Mouse (Mus musculus) forebrain, embryonic 14.5 days (tissue): Measurements from ENCODE around the gene Adrb1. TPM values are rescaled to one million over a fixed set of nuclear protein-coding genes. Genes with fewer than 3 reads are reported as not detected.

Source experiments
- ATAC-seq: fragments of 200-750 bp; cut with Nextera tagmentation; 2 replicates; pipeline ENCODE4 v1.8.0; 2017; ENCODE audit warnings: mild to moderate bottlenecking, moderate library complexity
- DNase-seq: peaks from one replicate; pipeline ENCODE4 v3.0.0-alpha.2; 2015; ENCODE audit warnings: low spot score
- H3K27ac ChIP-seq: fragments of 300-500 bp; sonication (generic); 2 replicates; pipeline ENCODE4 v1.5.1; 2014; ENCODE audit warnings: low read depth, mild to moderate bottlenecking, control low read depth, low read length, moderate library complexity
- H3K27me3 ChIP-seq: fragments of 300-500 bp; sonication (generic); replicated peaks from 2 replicates; pipeline ENCODE4 v1.6.1; 2014; ENCODE audit warnings: low read length, control low read depth, mixed read lengths; ENCODE audit not compliant: control insufficient read depth, insufficient read depth
- H3K36me3 ChIP-seq: fragments of 300-500 bp; sonication (generic); 2 replicates; pipeline ENCODE4 v1.6.1; 2014; ENCODE audit warnings: low read length, control low read depth; ENCODE audit not compliant: control insufficient read depth, insufficient read depth
- H3K4me1 ChIP-seq: fragments of 300-500 bp; sonication (generic); 2 replicates; pipeline ENCODE4 v1.6.1; 2014; ENCODE audit warnings: antibody characterized with exemption, low read length, control low read depth; ENCODE audit not compliant: control insufficient read depth, insufficient read depth
- H3K4me2 ChIP-seq: fragments of 300-500 bp; sonication (generic); 2 replicates; pipeline ENCODE4 v1.6.1; 2014; ENCODE audit warnings: mild to moderate bottlenecking, control low read depth, low read length
- H3K4me3 ChIP-seq: fragments of 300-500 bp; sonication (generic); 2 replicates; pipeline ENCODE4 v1.5.1; 2014; ENCODE audit warnings: low read depth, low read length, control low read depth
- H3K9ac ChIP-seq: fragments of 300-500 bp; sonication (generic); 2 replicates; pipeline ENCODE4 v1.6.1; 2014; ENCODE audit warnings: mild to moderate bottlenecking, low read length, control low read depth, moderate library complexity
- H3K9me3 ChIP-seq: fragments of 300-500 bp; sonication (generic); replicated peaks from 2 replicates; pipeline ENCODE4 v1.6.1; 2016; ENCODE audit warnings: low read length, control low read depth, mixed read lengths; ENCODE audit not compliant: control insufficient read depth
- WGBS: fragments of 180-500 bp; shearing (Covaris S2); extraction: QIAGEN DNeasy Blood & Tissue Kit; methylation state at CpG from one replicate; pipeline ENCODE4 v1.1.7; 2014; 5-methylcytosine and 5-hydroxymethylcytosine counted together
- polyA plus RNA-seq: library from polyadenylated mRNA; unstranded; fragments of >200 nt; fragmentation: Nextera tagmentation; extraction: Ambion mirVana; gene quantifications from 2 replicates; pipeline ENCODE4 v1.2.1, GENCODE M21; 2014

Gene Adrb1
- polyA plus RNA-seq, 1 experiment from 2014 or later: 1.1 TPM

DNA sequence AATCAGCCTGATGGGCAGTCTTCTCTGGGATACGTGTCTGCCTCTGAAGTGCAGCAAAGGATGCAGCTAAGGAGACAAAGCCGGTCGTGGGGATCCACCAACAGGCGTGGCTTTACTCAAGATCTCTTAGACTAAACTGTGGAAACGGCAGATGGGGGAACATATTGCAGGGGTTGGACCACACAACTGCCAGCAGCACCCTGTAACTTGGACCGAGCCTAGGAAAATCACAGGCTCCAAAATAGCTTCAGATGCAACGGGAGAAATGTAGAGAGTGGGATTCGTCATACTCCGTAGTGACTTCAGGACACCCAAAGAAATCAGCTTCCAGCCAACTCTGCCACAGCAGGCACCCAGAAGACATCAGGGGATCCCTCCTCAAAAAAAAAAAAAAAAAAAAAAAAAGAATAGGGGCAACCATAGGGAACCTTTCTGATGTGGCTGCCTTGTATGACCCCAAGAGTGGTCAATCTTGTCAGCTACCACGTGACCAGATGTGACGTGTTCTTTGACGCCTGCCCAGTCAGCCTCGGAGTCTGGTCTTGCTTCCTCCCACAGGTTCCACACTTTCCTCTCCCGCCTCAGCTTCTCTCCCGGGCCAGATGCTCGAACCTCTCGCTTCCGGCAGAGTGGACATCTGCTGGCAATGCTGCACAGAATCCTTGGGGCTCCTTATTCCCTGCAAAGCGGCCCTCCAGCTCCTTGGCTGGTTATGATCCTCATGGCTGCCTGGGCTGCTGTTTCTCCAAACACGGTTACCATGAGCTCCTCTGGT, 24.4 kb upstream of the Adrb1 start:
- no peak overlapping the region for H3K27ac ChIP-seq
- no peak for ATAC-seq

DNA sequence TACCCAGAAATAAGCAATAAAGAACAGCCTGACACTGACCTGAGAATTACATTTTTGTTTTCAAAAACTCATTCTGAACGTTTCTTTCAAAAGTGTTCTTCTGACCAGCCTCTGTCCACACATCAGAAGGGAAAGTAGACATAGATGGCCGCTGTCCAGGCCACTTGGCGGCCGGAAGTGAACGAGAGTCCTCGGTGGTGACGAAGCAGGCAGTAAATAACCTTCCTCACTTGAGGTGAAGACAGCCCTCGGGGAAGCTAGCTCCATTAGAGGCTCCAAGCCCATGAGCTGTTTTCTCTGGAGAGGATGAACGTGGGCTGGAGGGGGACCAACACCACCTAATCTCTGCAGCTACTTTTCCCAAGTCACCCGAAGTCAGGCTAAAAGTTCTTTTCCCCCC, 21.2 kb upstream of the Adrb1 start:
- no peak for ATAC-seq
- WGBS: 90% methylated on average over 10 of the region's 10 CpGs

More for the DNA sequence above, 24.4 kb upstream of the Adrb1 start:
- Histone ChIP-seq H3K36me3 (no peaks in the 10 kb centered on the region), H3K4me1 (peaks cover 11% of the 10 kb centered on the region; the same call in 1 of the 2 replicates), H3K9me3 (no peaks in the 10 kb centered on the region), H3K9ac (no peak overlapping the region), H3K4me3 (no peak overlapping the region), H3K4me2 (no peak overlapping the region), H3K27me3 (no peaks in the 10 kb centered on the region)
- 88% methylated on average over 20 of the region's 20 CpGs for WGBS
- DNase-seq: peak; percentile 45

DNA sequence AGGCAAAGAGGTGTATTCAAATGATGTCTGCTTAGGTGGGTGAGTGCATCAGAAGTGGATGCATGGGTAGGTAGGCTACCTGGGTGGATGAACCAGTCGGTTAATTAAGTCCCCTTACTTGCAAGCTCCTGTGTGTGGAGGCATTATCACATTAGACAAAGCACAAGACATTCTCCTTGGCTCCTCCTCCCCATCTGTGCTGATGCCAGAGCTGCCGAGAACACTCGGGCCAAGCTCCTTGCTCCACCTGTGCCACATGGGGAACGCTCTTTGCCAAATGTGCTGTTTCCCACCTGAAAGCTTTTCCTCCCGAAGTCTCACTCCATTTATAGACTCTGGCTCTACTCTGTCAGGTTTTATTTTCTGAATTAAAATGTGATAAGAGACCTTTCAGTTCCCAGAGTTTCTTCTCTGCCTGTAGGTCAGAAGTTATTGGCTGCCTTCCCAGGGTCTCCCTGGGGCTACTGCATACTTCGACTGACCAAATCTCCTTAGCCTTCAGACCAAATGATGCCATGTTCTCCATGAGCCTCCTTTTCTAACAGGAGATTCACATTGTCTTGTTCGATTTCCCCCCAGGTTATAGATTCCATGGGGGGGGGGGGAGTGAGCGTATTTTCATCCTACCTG, 20.5 kb upstream of the Adrb1 start:
- Histone ChIP-seq H3K9ac (no peak overlapping the region), H3K4me2 (no peak overlapping the region), H3K27me3 (no peaks in the 10 kb centered on the region), H3K36me3 (no peaks in the 10 kb centered on the region), H3K4me3 (no peak overlapping the region), H3K27ac (no peak overlapping the region), H3K4me1 (peaks cover 19% of the 10 kb centered on the region; the same call in 1 of the 2 replicates), H3K9me3 (no peaks in the 10 kb centered on the region)
- no peak for ATAC-seq
- no peak for DNase-seq
- WGBS: 73% methylated on average over 8 of the region's 8 CpGs

More for the DNA sequence above, 21.2 kb upstream of the Adrb1 start:
- H3K4me3 ChIP-seq: no peak overlapping the region
- H3K9me3 ChIP-seq: no peaks in the 10 kb centered on the region
- no peaks in the 10 kb centered on the region for H3K36me3 ChIP-seq
- H3K27me3 ChIP-seq: no peaks in the 10 kb centered on the region
- peaks cover 19% of the 10 kb centered on the region; the same call in 1 of the 2 replicates for H3K4me1 ChIP-seq
- no peak overlapping the region for H3K27ac ChIP-seq
- no peak for DNase-seq
- H3K4me2 ChIP-seq: no peak overlapping the region
- H3K9ac ChIP-seq: no peak overlapping the region

DNA sequence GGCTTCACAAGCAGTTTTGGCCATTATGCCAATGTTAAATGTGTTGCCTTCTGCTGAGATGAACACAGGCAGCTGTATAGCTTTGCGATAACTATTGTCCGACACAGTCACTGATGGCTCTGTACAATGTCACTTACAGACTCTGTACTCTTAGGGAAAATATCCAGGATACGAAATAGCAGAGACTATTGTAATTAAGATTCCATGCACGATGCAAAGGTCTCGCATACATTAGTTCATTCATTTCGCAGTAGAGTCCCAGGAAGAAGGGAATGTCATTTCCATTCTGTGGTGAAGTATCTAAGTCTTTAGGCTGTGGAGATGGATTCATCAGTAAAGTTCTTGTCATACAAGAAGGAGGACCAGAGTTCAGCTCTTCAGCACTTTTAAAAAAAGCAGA, 20.0 kb upstream of the Adrb1 start:
- Histone ChIP-seq H3K27ac (no peak overlapping the region), H3K9me3 (no peaks in the 10 kb centered on the region), H3K4me3 (no peak overlapping the region), H3K4me1 (peaks cover 19% of the 10 kb centered on the region; the same call in 1 of the 2 replicates), H3K4me2 (no peak overlapping the region), H3K27me3 (no peaks in the 10 kb centered on the region), H3K36me3 (no peaks in the 10 kb centered on the region), H3K9ac (no peak overlapping the region)
- 44% methylated on average over 6 of the region's 6 CpGs for WGBS
- DNase-seq (peak; percentile 58), ATAC-seq (0 out of 2 replicates have a peak, but pooled peaks have one; percentile 46)

DNA sequence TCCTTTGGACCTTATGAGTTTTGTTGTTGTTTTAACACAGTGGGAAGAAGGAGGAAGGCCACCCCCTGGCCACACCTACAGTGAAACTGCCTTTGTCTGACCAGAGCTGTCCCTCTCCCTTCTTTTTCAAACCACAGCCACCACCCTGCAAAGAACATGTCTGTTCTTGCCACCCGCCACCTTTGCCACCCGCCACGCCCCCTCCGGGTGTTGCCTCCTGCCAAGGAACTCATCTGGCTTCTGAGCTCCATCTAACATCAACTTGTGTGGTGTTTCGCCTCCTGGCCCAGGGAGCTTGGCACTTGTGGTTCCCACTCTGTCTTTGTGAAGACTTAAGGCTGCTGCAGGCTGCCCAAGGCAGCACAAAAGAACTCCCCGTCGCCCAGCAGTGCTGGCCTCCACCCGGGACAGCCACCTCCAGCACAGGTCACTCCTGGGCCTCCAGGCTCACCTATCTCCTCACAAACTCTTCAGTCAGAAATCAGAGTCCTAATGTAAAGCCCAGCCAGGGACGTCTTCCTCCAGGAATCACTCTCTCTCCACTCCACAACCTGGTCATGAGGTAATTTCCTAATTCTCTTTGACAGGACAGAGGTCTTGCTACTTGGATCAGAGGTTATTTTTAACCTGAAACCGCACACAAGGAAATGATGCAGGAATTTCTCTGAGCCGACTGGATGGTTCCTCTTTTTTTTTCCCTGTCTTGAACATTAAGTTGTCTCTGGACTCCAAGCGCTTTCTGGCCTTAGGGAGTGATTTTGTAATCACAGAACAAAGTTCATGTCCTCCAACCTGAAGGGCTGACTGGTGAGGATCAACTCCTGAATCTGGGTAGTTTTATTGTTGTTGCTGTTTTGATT, 18.5 kb upstream of the Adrb1 start:
- Histone ChIP-seq H3K36me3 (no peaks in the 10 kb centered on the region), H3K4me3 (no peak overlapping the region), H3K9me3 (no peaks in the 10 kb centered on the region), H3K27me3 (no peaks in the 10 kb centered on the region), H3K27ac (no peak overlapping the region), H3K4me1 (peaks cover 19% of the 10 kb centered on the region; the same call in 1 of the 2 replicates), H3K4me2 (no peak overlapping the region), H3K9ac (no peak overlapping the region)
- DNase-seq (no peak), ATAC-seq (no peak)
- 73% methylated on average over 12 of the region's 12 CpGs for WGBS

DNA sequence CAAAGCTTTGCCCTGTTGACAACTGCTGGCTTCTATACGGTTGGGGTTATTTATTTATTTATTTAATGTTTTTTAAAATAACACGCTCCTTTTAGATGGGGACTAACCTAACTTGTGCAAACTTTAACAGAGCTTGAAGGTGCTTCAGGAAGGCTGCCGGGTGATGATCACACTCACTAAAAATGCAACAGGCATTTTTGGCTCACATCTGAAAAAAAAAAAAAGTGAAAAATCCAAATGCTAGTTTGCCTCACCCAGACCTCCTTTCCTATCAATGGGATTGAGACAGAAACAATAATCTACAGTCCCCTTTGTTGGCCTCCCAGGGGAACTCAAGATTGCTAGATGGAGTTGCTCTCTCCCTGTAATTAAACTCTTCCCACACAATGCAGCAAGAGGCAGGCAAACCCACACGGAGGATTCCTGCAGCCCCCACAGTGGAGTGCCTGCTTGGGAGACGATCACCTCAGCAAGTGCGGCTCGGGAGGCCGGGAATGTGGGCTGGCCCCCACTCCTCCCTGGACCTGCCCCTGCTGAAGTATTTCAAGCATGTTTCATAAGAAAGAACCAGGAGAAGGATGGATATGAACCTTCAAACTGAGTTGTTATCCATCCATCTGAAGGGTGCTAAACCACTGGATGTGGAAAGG, 16.8 kb upstream of the Adrb1 start:
- WGBS: 22% methylated on average over 8 of the region's 8 CpGs
- no peak overlapping the region for H3K4me2 ChIP-seq
- H3K9ac ChIP-seq: no peak overlapping the region
- ATAC-seq (no peak), DNase-seq (no peak)
- no peak overlapping the region for H3K27ac ChIP-seq
- no peaks in the 10 kb centered on the region for H3K27me3 ChIP-seq
- no peak overlapping the region for H3K4me3 ChIP-seq
- H3K4me1 ChIP-seq: peaks cover 19% of the 10 kb centered on the region; the same call in 1 of the 2 replicates
- no peaks in the 10 kb centered on the region for H3K36me3 ChIP-seq
- H3K9me3 ChIP-seq: no peaks in the 10 kb centered on the region

DNA sequence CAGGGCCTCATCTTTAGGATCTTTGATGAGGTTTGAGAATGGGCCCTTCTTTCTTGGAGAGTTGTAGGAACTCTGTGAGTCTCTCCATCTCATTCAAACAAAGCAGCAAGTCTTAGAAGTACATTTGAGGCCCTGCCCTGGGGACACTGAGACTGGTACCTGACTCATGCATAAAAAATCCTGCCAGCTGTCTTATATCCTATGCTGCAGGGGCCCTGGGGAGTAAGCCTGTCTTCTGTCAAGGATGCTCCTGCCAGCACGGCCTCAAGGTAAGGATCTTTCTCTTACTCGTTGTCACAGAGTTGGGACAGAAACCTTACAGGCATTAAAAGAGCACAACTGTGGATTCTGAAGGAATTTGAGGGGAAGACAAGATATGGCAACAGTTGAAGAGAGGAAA, 13.2 kb upstream of the Adrb1 start:
- no peaks in the 10 kb centered on the region for H3K9me3 ChIP-seq
- no peaks in the 10 kb centered on the region for H3K36me3 ChIP-seq
- no peak for ATAC-seq
- no peak overlapping the region for H3K4me3 ChIP-seq
- no peak overlapping the region for H3K27ac ChIP-seq
- no peak overlapping the region for H3K9ac ChIP-seq
- DNase-seq: no peak
- 75% methylated on average over 2 of the region's 2 CpGs for WGBS
- H3K4me2 ChIP-seq: no peak overlapping the region
- no peaks in the 10 kb centered on the region for H3K27me3 ChIP-seq
- H3K4me1 ChIP-seq: no peaks in the 10 kb centered on the region

DNA sequence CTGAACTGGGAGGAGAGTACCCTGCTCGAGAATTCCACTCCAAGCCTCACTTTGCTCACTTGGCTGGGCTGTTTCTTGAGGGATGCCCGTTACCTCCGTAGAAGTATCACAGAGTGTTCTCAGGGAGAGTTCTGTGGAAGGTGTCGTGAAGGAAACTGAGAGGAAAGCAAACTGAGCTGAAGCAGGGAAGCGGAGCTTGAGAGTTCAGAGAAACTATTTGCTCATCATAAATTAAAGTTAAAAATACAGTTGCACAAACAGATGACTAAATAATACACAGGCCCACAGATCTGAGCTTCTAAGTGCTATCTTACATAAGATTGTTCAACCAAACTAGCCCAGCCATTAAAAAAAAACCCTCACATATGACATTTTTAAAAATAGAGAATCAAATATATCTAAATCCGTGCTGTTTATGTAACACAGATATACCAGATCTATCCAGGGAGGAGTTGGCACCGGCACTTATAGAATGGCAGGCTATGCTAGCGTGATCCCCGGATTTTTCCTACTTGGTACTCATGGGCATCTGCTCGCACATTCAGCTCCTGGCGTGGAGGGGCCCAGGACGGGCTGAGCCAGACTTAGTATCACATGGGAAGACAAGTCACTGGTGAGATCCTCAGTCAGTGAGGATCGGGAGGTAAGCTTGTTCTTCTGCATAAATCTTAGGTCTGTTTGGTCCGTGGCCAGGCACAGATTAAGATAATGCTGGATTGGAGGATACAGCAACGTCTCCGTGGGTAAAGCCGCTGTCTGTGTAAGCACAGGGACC, 11.7 kb upstream of the Adrb1 start:
- no peak overlapping the region for H3K9ac ChIP-seq
- ATAC-seq (no peak), DNase-seq (peak; percentile 48)
- no peaks in the 10 kb centered on the region for H3K4me1 ChIP-seq
- H3K4me3 ChIP-seq: no peak overlapping the region
- H3K27me3 ChIP-seq: no peaks in the 10 kb centered on the region
- H3K36me3 ChIP-seq: no peaks in the 10 kb centered on the region
- H3K4me2 ChIP-seq: no peak overlapping the region
- no peak overlapping the region for H3K27ac ChIP-seq
- no peaks in the 10 kb centered on the region for H3K9me3 ChIP-seq
- 80% methylated on average over 17 of the region's 17 CpGs for WGBS
